Mouse (Mus musculus) bone marrow, adult 2 months (tissue): ENCODE data around the gene Gm17324.

Experiments used
- CTCF ChIP-seq: fragments of 200-500 bp; IDR thresholded peaks from 2 replicates; pipeline ENCODE4 v1.5.1; 2011; ENCODE audit warnings: low read length, control low read depth; ENCODE audit not compliant: control insufficient read depth, insufficient read depth
- POLR2A ChIP-seq: fragments of 200-500 bp; IDR thresholded peaks from 2 replicates; pipeline ENCODE4 v1.6.1; 2011; ENCODE audit warnings: low read depth, mild to moderate bottlenecking, control low read depth, low read length, borderline replicate concordance; ENCODE audit not compliant: control insufficient read depth

DNA sequence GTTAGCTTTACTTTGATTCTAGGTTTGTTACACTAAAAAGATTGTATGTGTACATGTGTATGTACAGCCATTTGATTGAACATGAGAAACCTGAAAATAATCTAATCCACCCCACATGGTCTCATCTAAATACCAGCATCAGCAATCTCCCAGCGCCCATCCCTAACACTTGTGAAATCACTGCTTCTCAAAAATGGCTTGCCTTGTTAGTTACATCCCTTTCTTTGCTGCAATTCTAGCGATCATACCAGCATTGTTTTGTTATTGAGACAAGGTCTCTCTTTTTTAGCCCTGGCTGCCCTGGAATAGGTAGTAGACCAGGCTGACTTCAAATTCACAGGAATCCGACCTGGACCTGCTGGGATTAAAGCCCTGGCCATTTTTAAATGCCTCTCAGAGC is 33.8 kb upstream of the Gm17324 start:
- TF ChIP-seq POLR2A, result no peak
- no peak for TF ChIP-seq CTCF
